Mouse (Mus musculus) testis, adult 2 months (tissue): ENCODE measurements around the gene Tmem255b.

ENCODE experiments used
- CTCF ChIP-seq: fragments of 200-500 bp; IDR thresholded peaks from 2 replicates; pipeline ENCODE4 v1.5.1; 2012; ENCODE audit warnings: low read depth, mild to moderate bottlenecking, inconsistent platforms, low read length, moderate library complexity; ENCODE audit not compliant: control insufficient read depth, insufficient read depth, insufficient replicate concordance
- POLR2A ChIP-seq: fragments of 200-500 bp; IDR thresholded peaks from 2 replicates; pipeline ENCODE4 v1.6.1; 2012; ENCODE audit warnings: low read depth, mild to moderate bottlenecking, inconsistent platforms, low read length, moderate library complexity; ENCODE audit not compliant: control insufficient read depth

DNA sequence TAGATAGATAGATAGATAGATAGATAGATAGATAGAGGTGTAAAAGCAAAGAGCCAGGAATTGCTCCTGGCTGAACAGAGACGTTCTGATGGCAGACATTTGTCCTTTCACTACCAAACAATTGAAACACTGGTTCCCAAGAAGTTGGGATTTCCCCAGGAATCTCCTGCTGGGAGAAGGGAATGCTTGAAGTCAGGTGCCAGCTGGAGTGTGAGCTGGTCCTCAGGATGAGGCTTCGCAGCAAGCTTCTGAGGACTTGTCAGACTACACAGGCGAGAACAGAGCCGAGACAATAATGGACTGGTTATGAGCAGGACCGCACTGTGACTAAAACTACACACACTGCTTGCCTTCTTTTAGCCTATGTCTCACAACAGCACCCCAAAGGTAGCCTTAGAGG, 77.0 kb downstream of the Tmem255b start:
- no peak for TF ChIP-seq POLR2A
- no peak for TF ChIP-seq CTCF
